Mouse (Mus musculus): ENCODE results near the gene Arhgef39. TPM values are rescaled to one million over a fixed set of nuclear protein-coding genes. Genes with fewer than 3 reads are reported as not detected.
A peak's percentile ranks its signal among the peaks of the same experiment; 100 is the strongest.

The Arhgef39 gene
- polyA plus RNA-seq, 1 experiment from 2014 or later = 49.8 TPM

- no peaks in the 10 kb centered on the region; the same call in 1 of the 2 replicates for H3K4me1 ChIP-seq
- H3K27me3 ChIP-seq (ENCODE audit: low read depth, poor library complexity, severe bottlenecking) = no peaks in the 10 kb centered on the region
- H3K9me3 ChIP-seq (replicated peaks) = no peaks in the 10 kb centered on the region
- H3K4me3 ChIP-seq = no peak within 1 kb of the TSS
- no peak within 1 kb of the TSS for H3K27ac ChIP-seq
- no peaks in the 10 kb centered on the region for H3K36me3 ChIP-seq
- no peak for DNase-seq (ENCODE audit: low spot score)
- WGBS = 62% methylated on average over 12 of the region's 12 CpGs
Measured at GRCm38 (mm10) chr4:43483535-43484091, 15.9 kb downstream of the Arhgef39 start, which contains the start of gene Sit1. Gene Sit1, minus strand, starts transcription at chr4:43483734.

GRCm38 (mm10) chr4:43482591-43482990 lies 16.9 kb downstream of the Arhgef39 start:
- Histone ChIP-seq H3K4me3 (no peak overlapping the region), H3K9me3 (replicated peaks) (no peaks in the 10 kb centered on the region), H3K36me3 (no peaks in the 10 kb centered on the region), H3K27ac (no peak overlapping the region), H3K27me3 (ENCODE audit: low read depth, poor library complexity, severe bottlenecking) (no peaks in the 10 kb centered on the region), H3K4me1 (peaks cover 4% of the 10 kb centered on the region)
- 70% methylated on average over 10 of the region's 10 CpGs for WGBS
- no peak for DNase-seq (ENCODE audit: low spot score)

DNA sequence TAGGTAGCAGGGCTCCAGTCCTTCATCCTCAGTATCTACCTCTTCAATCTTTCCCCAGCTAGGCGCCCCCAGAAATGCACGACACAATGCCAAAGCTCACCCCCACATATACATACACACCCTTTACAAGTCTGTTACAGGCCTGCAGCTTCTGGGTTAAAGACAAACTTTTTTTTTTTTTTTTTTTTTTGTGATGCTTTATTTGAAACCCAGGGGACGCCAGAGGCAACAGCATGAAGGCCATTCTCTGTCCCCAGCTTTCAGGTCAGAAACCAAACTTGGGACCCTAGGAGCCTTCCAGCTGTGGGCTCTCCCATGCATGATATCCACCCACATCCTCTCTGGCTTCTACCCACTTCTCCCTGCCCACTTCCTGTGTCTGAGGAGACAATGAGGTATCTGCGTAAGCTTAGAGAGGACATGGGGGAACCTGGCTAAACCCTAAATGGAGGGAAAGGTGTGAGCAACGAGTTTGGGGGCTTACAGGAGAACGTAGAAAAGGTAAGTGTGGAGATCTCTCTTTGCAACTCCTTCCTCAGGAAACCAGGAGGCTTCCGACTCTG lies 17.5 kb downstream of the Arhgef39 start:
- H3K4me1 ChIP-seq = peaks cover 4% of the 10 kb centered on the region
- DNase-seq (ENCODE audit: low spot score) = no peak
- WGBS = 75% methylated on average over 7 of the region's 7 CpGs

GRCm38 (mm10) chr4:43480985-43481384 lies 18.5 kb downstream of the Arhgef39 start:
- no peaks in the 10 kb centered on the region for H3K9me3 ChIP-seq (replicated peaks)
- DNase-seq (ENCODE audit: low spot score) = no peak
- no peaks in the 10 kb centered on the region for H3K27me3 ChIP-seq (ENCODE audit: low read depth, poor library complexity, severe bottlenecking)
- no peak overlapping the region for H3K27ac ChIP-seq
- no peaks in the 10 kb centered on the region for H3K36me3 ChIP-seq
- no peak overlapping the region for H3K4me3 ChIP-seq
- H3K4me1 ChIP-seq = peaks cover 4% of the 10 kb centered on the region
- WGBS = 85% methylated on average over 5 of the region's 5 CpGs

More for the DNA sequence above, 17.5 kb downstream of the Arhgef39 start:
- no peak overlapping the region for H3K27ac ChIP-seq
- no peak overlapping the region for H3K4me3 ChIP-seq
- no peaks in the 10 kb centered on the region for H3K36me3 ChIP-seq
- H3K9me3 ChIP-seq (replicated peaks) = no peaks in the 10 kb centered on the region
- H3K27me3 ChIP-seq (ENCODE audit: low read depth, poor library complexity, severe bottlenecking) = no peaks in the 10 kb centered on the region

DNA sequence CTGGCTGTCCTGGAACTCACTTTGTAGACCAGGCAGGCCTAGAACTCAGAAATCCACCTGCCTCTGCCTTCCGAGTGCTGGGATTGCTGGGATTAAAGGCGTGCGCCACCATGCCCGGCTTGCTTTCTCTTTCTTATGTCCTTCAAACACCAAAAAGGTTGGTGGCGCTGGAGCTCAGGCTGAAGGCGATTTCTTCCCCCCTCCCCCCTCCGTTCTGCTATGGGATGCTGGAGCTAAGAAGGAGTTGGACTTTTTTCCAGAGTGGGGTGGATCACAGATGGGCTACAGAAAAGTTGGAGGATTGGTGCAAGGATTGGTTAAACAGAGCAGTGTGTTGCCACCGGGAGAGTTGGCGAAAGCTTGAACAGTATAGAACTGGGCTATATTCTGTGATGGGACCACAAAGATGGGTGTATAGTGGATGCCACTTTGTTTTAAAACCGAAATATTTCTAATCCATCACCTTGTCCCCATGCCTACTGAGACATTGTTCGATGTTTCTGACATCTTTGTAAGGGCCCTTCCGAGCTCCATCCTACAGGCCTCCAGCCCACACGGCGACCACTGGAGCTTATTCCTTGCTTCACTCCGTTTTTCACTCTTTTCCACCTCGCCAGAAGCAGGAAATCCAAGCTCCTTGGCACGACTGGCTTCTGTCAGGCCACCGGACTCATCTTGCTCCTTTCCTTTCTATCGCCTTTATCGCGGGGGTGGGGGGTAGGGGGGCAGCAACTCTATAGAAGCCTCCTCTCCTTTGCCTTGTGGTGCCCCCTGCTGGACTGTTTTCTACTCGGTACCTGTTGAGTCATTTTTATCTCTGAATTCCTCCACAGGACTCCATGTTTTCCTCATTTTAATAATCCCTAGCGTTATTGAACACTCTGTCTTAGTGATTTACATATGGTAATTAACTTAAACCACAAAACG lies 20.3 kb downstream of the Arhgef39 start:
- no peaks in the 10 kb centered on the region for H3K9me3 ChIP-seq (replicated peaks)
- H3K27ac ChIP-seq = 0 out of 2 replicates have a peak overlapping the region, but pooled peaks have one; percentile 50
- H3K4me3 ChIP-seq = peak overlapping the region; percentile 29
- 46% methylated on average over 24 of the region's 24 CpGs for WGBS
- DNase-seq (ENCODE audit: low spot score) = peak; percentile 75
- H3K27me3 ChIP-seq (ENCODE audit: low read depth, poor library complexity, severe bottlenecking) = no peaks in the 10 kb centered on the region
- H3K4me1 ChIP-seq = peaks cover 4% of the 10 kb centered on the region
- no peaks in the 10 kb centered on the region for H3K36me3 ChIP-seq

- 45% methylated on average over 8 of the region's 8 CpGs for WGBS
- Histone ChIP-seq H3K9me3 (replicated peaks) (no peaks in the 10 kb centered on the region), H3K4me1 (peaks cover 4% of the 10 kb centered on the region), H3K36me3 (no peaks in the 10 kb centered on the region), H3K27ac (peak overlapping the region; percentile 81), H3K27me3 (ENCODE audit: low read depth, poor library complexity, severe bottlenecking) (no peaks in the 10 kb centered on the region), H3K4me3 (peak overlapping the region; percentile 39)
- no peak for DNase-seq (ENCODE audit: low spot score)
Measured at GRCm38 (mm10) chr4:43478534-43478858, 21.0 kb downstream of the Arhgef39 start.

- H3K36me3 ChIP-seq = no peaks in the 10 kb centered on the region
- no peaks in the 10 kb centered on the region for H3K9me3 ChIP-seq (replicated peaks)
- peaks cover 4% of the 10 kb centered on the region for H3K4me1 ChIP-seq
- DNase-seq (ENCODE audit: low spot score) = peak; percentile 83
- H3K27ac ChIP-seq = peak overlapping the region; percentile 81
- peak overlapping the region; percentile 39 for H3K4me3 ChIP-seq
- 14% methylated on average over 11 of the region's 11 CpGs for WGBS
- no peaks in the 10 kb centered on the region for H3K27me3 ChIP-seq (ENCODE audit: low read depth, poor library complexity, severe bottlenecking)
Measured at GRCm38 (mm10) chr4:43477857-43478533, 21.5 kb downstream of the Arhgef39 start.

DNA sequence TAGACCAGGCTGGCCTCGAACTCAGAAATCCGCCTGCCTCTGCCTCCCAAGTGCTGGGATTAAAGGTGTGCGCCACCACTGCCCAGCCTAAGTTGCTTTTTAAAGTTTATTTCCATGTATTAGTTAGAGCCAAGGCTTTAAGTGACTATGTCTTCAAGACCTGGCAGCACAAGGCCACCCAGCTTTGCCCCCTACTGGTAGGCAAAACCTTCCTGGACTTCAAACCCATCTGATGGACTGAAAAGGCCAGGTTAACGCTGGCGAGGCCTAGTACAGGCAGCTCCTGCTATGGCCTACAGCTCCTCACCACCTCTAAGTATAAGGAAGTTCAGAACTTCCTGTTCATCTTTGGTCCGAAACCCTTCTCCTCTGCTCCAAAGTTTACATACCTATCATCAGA lies 22.9 kb downstream of the Arhgef39 start:
- H3K4me3 ChIP-seq = no peak overlapping the region
- peaks cover 4% of the 10 kb centered on the region for H3K4me1 ChIP-seq
- 85% methylated on average over 6 of the region's 6 CpGs for WGBS
- no peaks in the 10 kb centered on the region for H3K36me3 ChIP-seq
- no peaks in the 10 kb centered on the region for H3K27me3 ChIP-seq (ENCODE audit: low read depth, poor library complexity, severe bottlenecking)
- H3K9me3 ChIP-seq (replicated peaks) = no peaks in the 10 kb centered on the region
- DNase-seq (ENCODE audit: low spot score) = no peak
- H3K27ac ChIP-seq = no peak overlapping the region

DNA sequence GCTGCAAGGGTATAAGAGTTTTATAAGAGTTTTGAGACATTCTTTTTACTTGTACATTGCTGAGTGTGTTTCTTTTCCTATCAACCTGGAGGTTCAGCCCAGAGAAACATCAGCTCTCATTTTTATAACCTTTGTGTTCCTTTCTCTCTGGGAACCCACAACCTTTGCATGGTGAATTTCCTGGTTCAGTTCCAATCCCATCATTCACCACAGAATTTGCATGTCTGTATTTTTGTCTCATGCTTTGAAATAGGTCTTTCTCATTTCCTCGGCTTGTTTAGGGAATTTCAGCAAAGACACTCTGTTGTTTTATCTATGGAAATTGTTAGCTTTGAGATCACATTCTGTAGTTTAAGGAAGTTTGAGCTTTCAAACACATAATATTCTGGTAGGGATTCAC lies 25.9 kb downstream of the Arhgef39 start:
- Histone ChIP-seq H3K4me1 (peaks cover 4% of the 10 kb centered on the region), H3K36me3 (no peaks in the 10 kb centered on the region), H3K9me3 (replicated peaks) (no peaks in the 10 kb centered on the region), H3K4me3 (no peak overlapping the region), H3K27me3 (ENCODE audit: low read depth, poor library complexity, severe bottlenecking) (no peaks in the 10 kb centered on the region), H3K27ac (no peak overlapping the region)
- DNase-seq (ENCODE audit: low spot score) = no peak
- WGBS = 88% methylated on average over 1 of the region's 1 CpGs

DNA sequence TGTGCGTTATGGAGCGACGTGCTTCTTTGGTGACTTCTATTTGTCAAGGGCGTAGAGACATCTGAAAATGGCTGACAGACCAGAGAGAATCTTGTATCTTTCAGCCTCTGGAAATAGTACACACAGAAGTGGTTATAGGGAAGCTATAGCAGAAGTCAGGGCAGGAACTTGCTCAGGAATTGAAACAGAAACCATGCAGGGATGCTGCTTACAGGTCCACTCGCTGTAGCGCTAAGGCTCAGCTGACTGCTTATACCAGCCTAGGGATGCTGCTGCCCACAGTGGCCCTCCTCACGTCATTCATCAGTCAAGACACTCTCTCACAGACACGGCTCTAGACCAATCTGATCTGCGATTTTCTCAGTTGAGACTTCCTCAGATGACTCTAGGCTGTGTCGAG lies 29.2 kb downstream of the Arhgef39 start:
- Histone ChIP-seq H3K36me3 (no peaks in the 10 kb centered on the region), H3K27ac (no peak overlapping the region), H3K4me3 (no peak overlapping the region), H3K9me3 (replicated peaks) (no peaks in the 10 kb centered on the region), H3K4me1 (no peaks in the 10 kb centered on the region), H3K27me3 (ENCODE audit: low read depth, poor library complexity, severe bottlenecking) (no peaks in the 10 kb centered on the region)
- DNase-seq (ENCODE audit: low spot score) = no peak
- WGBS = 94% methylated on average over 10 of the region's 10 CpGs

GRCm38 (mm10) chr4:43466872-43467271 lies 32.6 kb downstream of the Arhgef39 start:
- Histone ChIP-seq H3K4me3 (no peak overlapping the region), H3K36me3 (no peaks in the 10 kb centered on the region), H3K27me3 (ENCODE audit: low read depth, poor library complexity, severe bottlenecking) (no peaks in the 10 kb centered on the region), H3K27ac (no peak overlapping the region), H3K4me1 (no peaks in the 10 kb centered on the region), H3K9me3 (replicated peaks) (no peaks in the 10 kb centered on the region)
- no peak for DNase-seq (ENCODE audit: low spot score)
- WGBS = 93% methylated on average over 7 of the region's 7 CpGs

GRCm38 (mm10) chr4:43465935-43466334 lies 33.6 kb downstream of the Arhgef39 start:
- Histone ChIP-seq H3K4me1 (no peaks in the 10 kb centered on the region), H3K27me3 (ENCODE audit: low read depth, poor library complexity, severe bottlenecking) (no peaks in the 10 kb centered on the region), H3K27ac (no peak overlapping the region), H3K9me3 (replicated peaks) (no peaks in the 10 kb centered on the region), H3K36me3 (no peaks in the 10 kb centered on the region), H3K4me3 (no peak overlapping the region)
- 84% methylated on average over 6 of the region's 6 CpGs for WGBS
- no peak for DNase-seq (ENCODE audit: low spot score)

- no peak for DNase-seq (ENCODE audit: low spot score)
- H3K27me3 ChIP-seq (ENCODE audit: low read depth, poor library complexity, severe bottlenecking) = no peaks in the 10 kb centered on the region
- H3K27ac ChIP-seq = no peak overlapping the region
- H3K36me3 ChIP-seq = no peaks in the 10 kb centered on the region
- H3K4me3 ChIP-seq = no peak overlapping the region
- 87% methylated on average over 5 of the region's 5 CpGs for WGBS
- peaks cover 5% of the 10 kb centered on the region; the same call in 1 of the 2 replicates for H3K4me1 ChIP-seq
- H3K9me3 ChIP-seq (replicated peaks) = no peaks in the 10 kb centered on the region
Measured at GRCm38 (mm10) chr4:43463102-43463501, 36.4 kb downstream of the Arhgef39 start.

Data from limb, embryonic 10.5 days (tissue).